Mouse (Mus musculus) kidney, postnatal 0 days (tissue): ENCODE data around the gene Tmc4. TPM values are rescaled to one million over a fixed set of nuclear protein-coding genes. Genes with fewer than 3 reads are reported as not detected.
A peak's percentile ranks its signal among the peaks of the same experiment; 100 is the strongest.

Source experiments
- ATAC-seq: fragments of 200-750 bp; cut with Nextera tagmentation; replicated peaks from 2 replicates; pipeline ENCODE4 v1.8.0; 2017; ENCODE audit warnings: low read depth, moderate number of reproducible peaks, moderate TSS enrichment, moderate library complexity; ENCODE audit not compliant: low FRiP score
- DNase-seq: peaks from one replicate; pipeline ENCODE4 v3.0.0-alpha.2; 2016; ENCODE audit warnings: low spot score
- H3K27ac ChIP-seq: fragments of 300-500 bp; sonication (generic); 2 replicates; pipeline ENCODE4 v1.5.1; 2014; ENCODE audit warnings: mild to moderate bottlenecking
- H3K27me3 ChIP-seq: fragments of 300-500 bp; sonication (generic); 2 replicates; pipeline ENCODE4 v1.6.1; 2014; ENCODE audit warnings: low read length, mixed read lengths; ENCODE audit not compliant: insufficient read depth
- H3K36me3 ChIP-seq: fragments of 300-500 bp; sonication (generic); 2 replicates; pipeline ENCODE4 v1.6.1; 2014; ENCODE audit warnings: low read length, mixed read lengths; ENCODE audit not compliant: insufficient read depth
- H3K4me1 ChIP-seq: fragments of 300-500 bp; sonication (generic); replicated peaks from 2 replicates; pipeline ENCODE4 v1.6.1; 2014; ENCODE audit warnings: antibody characterized with exemption, low read length, mixed read lengths; ENCODE audit not compliant: insufficient read depth
- H3K4me2 ChIP-seq: fragments of 300-500 bp; sonication (generic); 2 replicates; pipeline ENCODE4 v1.6.1; 2014; ENCODE audit warnings: mild to moderate bottlenecking, low read length, moderate library complexity, mixed read lengths
- H3K4me3 ChIP-seq: fragments of 300-500 bp; sonication (generic); replicated peaks from 2 replicates; pipeline ENCODE4 v1.5.1; 2014; ENCODE audit warnings: low read depth, low read length
- H3K9ac ChIP-seq: fragments of 300-500 bp; sonication (generic); 2 replicates; pipeline ENCODE4 v1.6.1; 2014; ENCODE audit warnings: low read depth, low read length
- H3K9me3 ChIP-seq: fragments of 300-500 bp; sonication (generic); replicated peaks from 2 replicates; pipeline ENCODE4 v1.6.1; 2016; ENCODE audit warnings: low read length, inconsistent platforms, mixed read lengths
- CTCF ChIP-seq: IDR thresholded peaks from 2 replicates; pipeline ENCODE4 v1.5.1; 2016; ENCODE audit warnings: antibody characterized with exemption, low read depth, mild to moderate bottlenecking, moderate library complexity
- WGBS: fragments of 180-500 bp; shearing (Covaris S2); extraction: QIAGEN DNeasy Blood & Tissue Kit; methylation state at CpG from one replicate; pipeline ENCODE4 v1.1.7; 2014; 5-methylcytosine and 5-hydroxymethylcytosine counted together
- microRNA-seq: library from miRNA; unstranded; fragments of <30 nt; microRNA quantifications from one replicate; pipeline ENCODE4, GENCODE M21; 2016
- polyA plus RNA-seq: library from polyadenylated mRNA; unstranded; fragments of >200 nt; fragmentation: Nextera tagmentation; extraction: Ambion mirVana; gene quantifications from 2 replicates; pipeline ENCODE4 v1.2.1, GENCODE M21; 2015

Tmc4 gene
- polyA plus RNA-seq, 1 experiment from 2014 or later: 28.1 TPM

DNA sequence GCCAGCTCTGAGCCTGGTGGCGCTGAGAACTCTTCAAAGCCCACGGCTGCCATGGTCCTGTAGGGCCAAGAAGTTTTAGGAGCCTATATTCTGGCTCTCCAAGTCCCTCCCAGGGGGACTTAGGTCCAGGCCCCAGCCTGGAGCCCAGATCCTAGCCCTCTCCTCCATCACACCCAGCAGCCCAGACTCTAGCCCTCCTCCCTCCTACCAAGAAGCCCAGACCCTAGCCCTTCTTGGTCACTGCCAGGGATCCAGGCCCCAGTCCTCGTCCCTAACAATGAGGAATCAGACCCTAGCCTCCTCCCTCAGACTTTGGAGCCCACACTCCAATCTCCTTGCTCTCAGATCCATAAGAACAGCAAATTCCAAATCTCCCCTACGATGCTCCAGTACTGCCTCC is 48.3 kb downstream of the Tmc4 start:
- Histone ChIP-seq H3K4me3 (peak overlapping the region; percentile 66), H3K4me2 (peak overlapping the region; percentile 93), H3K9me3 (no peaks in the 10 kb centered on the region), H3K27me3 (no peaks in the 10 kb centered on the region), H3K27ac (no peak overlapping the region), H3K9ac (peak overlapping the region; percentile 77), H3K4me1 (peaks cover 8% of the 10 kb centered on the region), H3K36me3 (0 out of 2 replicates have a peak, but pooled peaks cover 16% of the 10 kb centered on the region)
- ATAC-seq (no peak; the same call in 1 of the 2 replicates), DNase-seq (no peak)
- 36% methylated on average over 4 of the region's 4 CpGs for WGBS
- no peak for TF ChIP-seq CTCF

DNA sequence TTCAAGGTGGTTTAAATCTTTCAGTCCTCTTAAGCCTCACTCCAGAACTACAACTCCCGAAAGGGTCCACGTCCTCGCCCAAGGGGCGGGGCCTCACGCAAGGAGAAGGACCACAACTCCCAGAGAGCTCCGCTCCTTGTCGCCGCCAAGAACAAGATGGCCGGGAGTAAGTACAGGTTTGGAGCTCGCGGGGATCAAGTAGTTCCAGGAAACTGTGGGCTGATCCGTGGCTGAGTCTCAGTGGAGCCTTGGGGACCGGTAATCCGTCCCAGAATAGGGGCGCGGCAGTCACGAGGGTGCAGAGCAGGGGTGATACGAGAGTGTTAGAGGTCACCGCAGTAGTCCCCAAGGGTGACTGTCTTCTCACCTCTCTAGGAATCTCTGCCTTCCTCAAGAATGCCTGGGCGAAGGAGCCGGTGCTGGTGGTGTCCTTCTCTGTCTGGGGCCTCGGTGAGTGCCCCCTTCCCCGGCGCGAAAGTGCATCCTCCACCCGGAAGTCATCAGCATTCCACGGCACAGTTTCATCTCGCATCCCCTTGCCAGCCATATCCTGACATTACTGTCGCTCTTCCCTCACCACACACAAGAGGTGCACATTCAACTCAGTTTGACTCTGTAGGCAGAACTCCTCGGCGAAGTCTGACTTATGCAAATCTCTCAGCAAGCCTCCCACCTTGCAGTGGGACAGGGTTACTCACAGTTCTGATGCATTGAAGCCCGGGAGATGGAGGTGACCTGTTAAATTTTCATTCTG is 59.9 kb downstream of the Tmc4 start, which contains the start of gene Ndufa3:
Ndufa3 (plus strand) TSS at position 132 of the 754 bp plus-strand sequence.
- peak within 1 kb of the TSS; percentile 60 for H3K4me2 ChIP-seq
- H3K27me3 ChIP-seq: no peaks in the 10 kb centered on the region
- DNase-seq (peak; percentile 95), ATAC-seq (peak; percentile 96)
- H3K27ac ChIP-seq: peak within 1 kb of the TSS; percentile 81
- peak within 1 kb of the TSS; percentile 89 for H3K4me3 ChIP-seq
- H3K9ac ChIP-seq: peak within 1 kb of the TSS; percentile 79
- no peaks in the 10 kb centered on the region for H3K9me3 ChIP-seq
- no peak for TF ChIP-seq CTCF
- peaks cover 27% of the 10 kb centered on the region for H3K36me3 ChIP-seq
- WGBS: 2% methylated on average over 30 of the region's 32 CpGs
- no peaks in the 10 kb centered on the region for H3K4me1 ChIP-seq

- Histone ChIP-seq H3K27ac (no peak overlapping the region), H3K36me3 (peaks cover 21% of the 10 kb centered on the region), H3K4me2 (peak overlapping the region; percentile 60; the same call in 1 of the 2 replicates), H3K9me3 (no peaks in the 10 kb centered on the region), H3K27me3 (no peaks in the 10 kb centered on the region), H3K9ac (no peak overlapping the region), H3K4me1 (no peaks in the 10 kb centered on the region), H3K4me3 (peak overlapping the region; percentile 89)
- 31% methylated on average over 6 of the region's 6 CpGs for WGBS
- peak; percentile 72 for TF ChIP-seq CTCF
- ATAC-seq (peak; percentile 11; the same call in 1 of the 2 replicates), DNase-seq (no peak)
These were observed 60.7 kb downstream of the Tmc4 start for GRCm38 (mm10) chr7:3616389-3617241.

- Histone ChIP-seq H3K4me1 (no peaks in the 10 kb centered on the region), H3K4me2 (peak within 1 kb of the TSS; percentile 60; the same call in 1 of the 2 replicates), H3K9me3 (no peaks in the 10 kb centered on the region), H3K9ac (no peak within 1 kb of the TSS), H3K27me3 (no peaks in the 10 kb centered on the region), H3K27ac (no peak within 1 kb of the TSS), H3K36me3 (peaks cover 19% of the 10 kb centered on the region), H3K4me3 (peak within 1 kb of the TSS; percentile 89; the same call in 1 of the 2 replicates)
- ATAC-seq: no peak
- TF ChIP-seq CTCF: no peak
- no peak for DNase-seq
- WGBS: 79% methylated on average over 4 of the region's 4 CpGs
These were observed 61.3 kb downstream of the Tmc4 start, which contains the start of gene Oscar for GRCm38 (mm10) chr7:3616057-3616388. Gene Oscar (minus strand): TSS chr7:3616157.

Small RNAs within 50 kb of the gene (microRNA-seq; reads per million reads assigned to microRNA genes)
- 1.4 reads per million for gene Mir3572

Other genes starting within 250 kb of the Tmc4 start
- gene Tarm1, start 174.9 kb downstream of the Tmc4 start, polyA plus RNA-seq: 0.80 and 0.88 TPM in 2 replicates
- gene Oscar, start 61.4 kb downstream of the Tmc4 start, polyA plus RNA-seq: 0.14 TPM in 1 of 2 replicates, not detected in the other
- gene Ndufa3, start 60.2 kb downstream of the Tmc4 start, polyA plus RNA-seq: 637 and 674 TPM in 2 replicates
- gene Tfpt, start 47.6 kb downstream of the Tmc4 start, polyA plus RNA-seq: 17.0 and 19.3 TPM in 2 replicates
- 66.3 and 74.6 TPM in 2 replicates for gene Prpf31, start 47.6 kb downstream of the Tmc4 start, polyA plus RNA-seq
- gene Cnot3, start 32.3 kb downstream of the Tmc4 start, polyA plus RNA-seq: 39.0 and 41.7 TPM in 2 replicates
- gene Leng1, start 11.7 kb downstream of the Tmc4 start, polyA plus RNA-seq: 17.5 and 18.5 TPM in 2 replicates
- 228 and 235 TPM in 2 replicates for gene Tsen34, start 15.3 kb upstream of the Tmc4 start, polyA plus RNA-seq
- 55.2 and 60.0 TPM in 2 replicates for gene Mboat7, start 16.0 kb upstream of the Tmc4 start, polyA plus RNA-seq
- 1,586 and 1,624 TPM in 2 replicates for gene Rps9, start 26.4 kb upstream of the Tmc4 start, polyA plus RNA-seq
- gene Pirb, start 42.8 kb upstream of the Tmc4 start, polyA plus RNA-seq: 1.3 and 1.4 TPM in 2 replicates
- gene Gm15448, start 148.1 kb upstream of the Tmc4 start, polyA plus RNA-seq: not detected in 2 replicates
- 0.17 and 0.24 TPM in 2 replicates for gene Pira2, start 167.5 kb upstream of the Tmc4 start, polyA plus RNA-seq
- 0.08 and 0.11 TPM in 2 replicates for gene Gm14548, start 220.6 kb upstream of the Tmc4 start, polyA plus RNA-seq
- gene Lilra6, start 237.9 kb upstream of the Tmc4 start, polyA plus RNA-seq: 0.12 and 0.32 TPM in 2 replicates